Mouse (Mus musculus): ENCODE measurements around the gene Stk32c. TPM values are rescaled to one million over a fixed set of nuclear protein-coding genes. Genes with fewer than 3 reads are reported as not detected.

Gene Stk32c
- polyA plus RNA-seq, 1 experiment from 2014 or later: not detected

GRCm38 (mm10) chr7:139103960-139104381 is 109.1 kb downstream of the Stk32c start:
- Histone ChIP-seq H3K4me3 (ENCODE audit: low read depth, low read length) (no peak overlapping the region), H3K27ac (ENCODE audit: low read length) (no peak overlapping the region), H3K36me3 (ENCODE audit: control insufficient read depth, insufficient read depth) (no peaks in the 10 kb centered on the region), H3K9ac (ENCODE audit: low read depth, low read length) (no peak overlapping the region), H3K4me1 (ENCODE audit: control insufficient read depth, low read depth, low read length) (no peaks in the 10 kb centered on the region), H3K4me2 (ENCODE audit: low read depth, low read length) (no peak overlapping the region), H3K27me3 (ENCODE audit: control insufficient read depth, insufficient read depth, low read depth, low read length) (no peaks in the 10 kb centered on the region), H3K9me3 (replicated peaks; ENCODE audit: control insufficient read depth, low read length) (no peaks in the 10 kb centered on the region)
- no peak for ATAC-seq (ENCODE audit: low read depth)
- WGBS (ENCODE audit: insufficient replicate concordance): 46% methylated on average over 10 of the region's 10 CpGs

- Histone ChIP-seq H3K4me3 (ENCODE audit: low read depth, low read length) (no peak overlapping the region), H3K36me3 (ENCODE audit: control insufficient read depth, insufficient read depth) (no peaks in the 10 kb centered on the region), H3K4me1 (ENCODE audit: control insufficient read depth, low read depth, low read length) (no peaks in the 10 kb centered on the region), H3K27ac (ENCODE audit: low read length) (no peak overlapping the region), H3K9ac (ENCODE audit: low read depth, low read length) (no peak overlapping the region), H3K9me3 (replicated peaks; ENCODE audit: control insufficient read depth, low read length) (no peaks in the 10 kb centered on the region), H3K4me2 (ENCODE audit: low read depth, low read length) (no peak overlapping the region), H3K27me3 (ENCODE audit: control insufficient read depth, insufficient read depth, low read depth, low read length) (no peaks in the 10 kb centered on the region)
- no peak for ATAC-seq (ENCODE audit: low read depth)
- 53% methylated on average over 3 of the region's 3 CpGs for WGBS (ENCODE audit: insufficient replicate concordance)
Observed at GRCm38 (mm10) chr7:139101826-139102225, 111.3 kb downstream of the Stk32c start.

DNA sequence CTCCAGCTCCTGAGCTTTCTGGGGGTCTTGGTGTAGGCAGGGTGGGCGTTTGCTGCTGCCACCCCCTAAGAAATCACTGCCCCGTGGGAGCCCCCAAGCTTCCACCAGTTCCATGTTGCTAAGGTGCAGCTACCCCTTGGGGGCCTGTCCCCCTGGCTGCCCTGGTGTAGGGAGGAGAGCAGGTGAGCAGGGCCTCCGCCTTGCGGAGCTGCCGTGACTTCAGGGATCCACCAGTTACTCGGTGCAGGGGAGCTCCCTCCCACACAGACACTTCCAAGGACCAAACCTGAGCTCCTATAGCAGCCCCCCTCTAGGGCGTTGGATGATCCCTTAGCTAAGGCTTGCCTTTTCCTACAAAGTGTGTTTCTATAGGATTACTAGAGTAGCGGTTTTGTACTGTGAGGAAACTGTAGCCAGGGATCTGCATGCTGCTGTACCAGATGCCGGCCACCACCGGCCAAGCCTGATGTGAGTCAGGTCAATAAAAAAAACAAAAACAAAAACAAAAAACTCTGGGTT is 111.8 kb downstream of the Stk32c start:
- Histone ChIP-seq H3K27ac (ENCODE audit: low read length) (no peak overlapping the region), H3K36me3 (ENCODE audit: control insufficient read depth, insufficient read depth) (no peaks in the 10 kb centered on the region), H3K9ac (ENCODE audit: low read depth, low read length) (no peak overlapping the region), H3K4me1 (ENCODE audit: control insufficient read depth, low read depth, low read length) (no peaks in the 10 kb centered on the region), H3K4me2 (ENCODE audit: low read depth, low read length) (no peak overlapping the region), H3K9me3 (replicated peaks; ENCODE audit: control insufficient read depth, low read length) (no peaks in the 10 kb centered on the region), H3K4me3 (ENCODE audit: low read depth, low read length) (no peak overlapping the region), H3K27me3 (ENCODE audit: control insufficient read depth, insufficient read depth, low read depth, low read length) (no peaks in the 10 kb centered on the region)
- no peak for ATAC-seq (ENCODE audit: low read depth)
- 52% methylated on average over 10 of the region's 10 CpGs for WGBS (ENCODE audit: insufficient replicate concordance)

GRCm38 (mm10) chr7:139100531-139101095 is 112.5 kb downstream of the Stk32c start:
- no peaks in the 10 kb centered on the region for H3K4me1 ChIP-seq (ENCODE audit: control insufficient read depth, low read depth, low read length)
- no peak overlapping the region for H3K27ac ChIP-seq (ENCODE audit: low read length)
- no peak overlapping the region for H3K9ac ChIP-seq (ENCODE audit: low read depth, low read length)
- no peak overlapping the region for H3K4me3 ChIP-seq (ENCODE audit: low read depth, low read length)
- no peak overlapping the region for H3K4me2 ChIP-seq (ENCODE audit: low read depth, low read length)
- 56% methylated on average over 12 of the region's 12 CpGs for WGBS (ENCODE audit: insufficient replicate concordance)
- H3K36me3 ChIP-seq (ENCODE audit: control insufficient read depth, insufficient read depth): no peaks in the 10 kb centered on the region
- H3K27me3 ChIP-seq (ENCODE audit: control insufficient read depth, insufficient read depth, low read depth, low read length): no peaks in the 10 kb centered on the region
- no peak for ATAC-seq (ENCODE audit: low read depth)
- no peaks in the 10 kb centered on the region for H3K9me3 ChIP-seq (replicated peaks; ENCODE audit: control insufficient read depth, low read length)

- Histone ChIP-seq H3K4me3 (ENCODE audit: low read depth, low read length) (no peak overlapping the region), H3K4me2 (ENCODE audit: low read depth, low read length) (no peak overlapping the region), H3K4me1 (ENCODE audit: control insufficient read depth, low read depth, low read length) (no peaks in the 10 kb centered on the region), H3K27ac (ENCODE audit: low read length) (no peak overlapping the region), H3K27me3 (ENCODE audit: control insufficient read depth, insufficient read depth, low read depth, low read length) (no peaks in the 10 kb centered on the region), H3K36me3 (ENCODE audit: control insufficient read depth, insufficient read depth) (no peaks in the 10 kb centered on the region), H3K9ac (ENCODE audit: low read depth, low read length) (no peak overlapping the region), H3K9me3 (replicated peaks; ENCODE audit: control insufficient read depth, low read length) (no peaks in the 10 kb centered on the region)
- no peak for ATAC-seq (ENCODE audit: low read depth)
- WGBS (ENCODE audit: insufficient replicate concordance): 63% methylated on average over 6 of the region's 6 CpGs
Observed at GRCm38 (mm10) chr7:139096399-139096798, 116.7 kb downstream of the Stk32c start.

GRCm38 (mm10) chr7:139095282-139095681 is 117.8 kb downstream of the Stk32c start:
- Histone ChIP-seq H3K9me3 (replicated peaks; ENCODE audit: control insufficient read depth, low read length) (no peaks in the 10 kb centered on the region), H3K4me2 (ENCODE audit: low read depth, low read length) (no peak overlapping the region), H3K4me1 (ENCODE audit: control insufficient read depth, low read depth, low read length) (no peaks in the 10 kb centered on the region), H3K9ac (ENCODE audit: low read depth, low read length) (no peak overlapping the region), H3K27me3 (ENCODE audit: control insufficient read depth, insufficient read depth, low read depth, low read length) (no peaks in the 10 kb centered on the region), H3K27ac (ENCODE audit: low read length) (no peak overlapping the region), H3K36me3 (ENCODE audit: control insufficient read depth, insufficient read depth) (no peaks in the 10 kb centered on the region), H3K4me3 (ENCODE audit: low read depth, low read length) (no peak overlapping the region)
- no peak for ATAC-seq (ENCODE audit: low read depth)
- 62% methylated on average over 7 of the region's 7 CpGs for WGBS (ENCODE audit: insufficient replicate concordance)

- H3K4me3 ChIP-seq (ENCODE audit: low read depth, low read length): no peak overlapping the region
- WGBS (ENCODE audit: insufficient replicate concordance): 59% methylated on average over 6 of the region's 6 CpGs
- no peaks in the 10 kb centered on the region for H3K9me3 ChIP-seq (replicated peaks; ENCODE audit: control insufficient read depth, low read length)
- no peak overlapping the region for H3K4me2 ChIP-seq (ENCODE audit: low read depth, low read length)
- no peaks in the 10 kb centered on the region for H3K27me3 ChIP-seq (ENCODE audit: control insufficient read depth, insufficient read depth, low read depth, low read length)
- H3K4me1 ChIP-seq (ENCODE audit: control insufficient read depth, low read depth, low read length): no peaks in the 10 kb centered on the region
- ATAC-seq (ENCODE audit: low read depth): no peak
- no peaks in the 10 kb centered on the region for H3K36me3 ChIP-seq (ENCODE audit: control insufficient read depth, insufficient read depth)
- no peak overlapping the region for H3K27ac ChIP-seq (ENCODE audit: low read length)
- no peak overlapping the region for H3K9ac ChIP-seq (ENCODE audit: low read depth, low read length)
Observed at GRCm38 (mm10) chr7:139094761-139095160, 118.3 kb downstream of the Stk32c start.

GRCm38 (mm10) chr7:139093781-139094180 is 119.3 kb downstream of the Stk32c start:
- Histone ChIP-seq H3K27ac (ENCODE audit: low read length) (no peak overlapping the region), H3K9me3 (replicated peaks; ENCODE audit: control insufficient read depth, low read length) (no peaks in the 10 kb centered on the region), H3K36me3 (ENCODE audit: control insufficient read depth, insufficient read depth) (no peaks in the 10 kb centered on the region), H3K27me3 (ENCODE audit: control insufficient read depth, insufficient read depth, low read depth, low read length) (no peaks in the 10 kb centered on the region), H3K9ac (ENCODE audit: low read depth, low read length) (no peak overlapping the region), H3K4me1 (ENCODE audit: control insufficient read depth, low read depth, low read length) (no peaks in the 10 kb centered on the region), H3K4me3 (ENCODE audit: low read depth, low read length) (no peak overlapping the region), H3K4me2 (ENCODE audit: low read depth, low read length) (no peak overlapping the region)
- ATAC-seq (ENCODE audit: low read depth): no peak
- 62% methylated on average over 7 of the region's 7 CpGs for WGBS (ENCODE audit: insufficient replicate concordance)

DNA sequence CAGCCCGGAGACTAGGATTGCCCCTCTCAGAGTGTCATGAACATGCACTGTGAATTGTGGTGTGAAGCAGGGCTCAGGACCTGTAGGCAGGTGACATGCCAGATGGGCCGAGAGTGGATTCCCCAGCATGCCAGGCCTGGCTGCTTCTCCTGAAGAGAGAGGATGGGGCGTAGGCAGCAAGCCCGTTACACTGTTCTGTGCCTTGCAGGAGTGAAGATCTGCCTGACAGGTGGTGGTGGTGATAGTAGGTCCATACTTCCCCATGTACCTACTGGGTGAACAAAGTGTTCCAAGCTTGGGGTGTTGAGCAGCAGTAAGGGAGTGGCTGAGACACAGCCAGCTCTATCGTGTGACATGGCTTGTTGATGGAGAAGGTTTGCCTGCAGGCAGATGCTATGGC is 120.0 kb downstream of the Stk32c start:
- WGBS (ENCODE audit: insufficient replicate concordance): 78% methylated on average over 5 of the region's 5 CpGs
- H3K4me1 ChIP-seq (ENCODE audit: control insufficient read depth, low read depth, low read length): no peaks in the 10 kb centered on the region
- no peak for ATAC-seq (ENCODE audit: low read depth)
- no peak overlapping the region for H3K4me2 ChIP-seq (ENCODE audit: low read depth, low read length)
- H3K36me3 ChIP-seq (ENCODE audit: control insufficient read depth, insufficient read depth): no peaks in the 10 kb centered on the region
- H3K4me3 ChIP-seq (ENCODE audit: low read depth, low read length): no peak overlapping the region
- no peak overlapping the region for H3K9ac ChIP-seq (ENCODE audit: low read depth, low read length)
- no peaks in the 10 kb centered on the region for H3K9me3 ChIP-seq (replicated peaks; ENCODE audit: control insufficient read depth, low read length)
- peaks cover 2% of the 10 kb centered on the region for H3K27me3 ChIP-seq (ENCODE audit: control insufficient read depth, insufficient read depth, low read depth, low read length)
- no peak overlapping the region for H3K27ac ChIP-seq (ENCODE audit: low read length)
